Mouse (Mus musculus): ENCODE data around the gene Cab39.

DNA sequence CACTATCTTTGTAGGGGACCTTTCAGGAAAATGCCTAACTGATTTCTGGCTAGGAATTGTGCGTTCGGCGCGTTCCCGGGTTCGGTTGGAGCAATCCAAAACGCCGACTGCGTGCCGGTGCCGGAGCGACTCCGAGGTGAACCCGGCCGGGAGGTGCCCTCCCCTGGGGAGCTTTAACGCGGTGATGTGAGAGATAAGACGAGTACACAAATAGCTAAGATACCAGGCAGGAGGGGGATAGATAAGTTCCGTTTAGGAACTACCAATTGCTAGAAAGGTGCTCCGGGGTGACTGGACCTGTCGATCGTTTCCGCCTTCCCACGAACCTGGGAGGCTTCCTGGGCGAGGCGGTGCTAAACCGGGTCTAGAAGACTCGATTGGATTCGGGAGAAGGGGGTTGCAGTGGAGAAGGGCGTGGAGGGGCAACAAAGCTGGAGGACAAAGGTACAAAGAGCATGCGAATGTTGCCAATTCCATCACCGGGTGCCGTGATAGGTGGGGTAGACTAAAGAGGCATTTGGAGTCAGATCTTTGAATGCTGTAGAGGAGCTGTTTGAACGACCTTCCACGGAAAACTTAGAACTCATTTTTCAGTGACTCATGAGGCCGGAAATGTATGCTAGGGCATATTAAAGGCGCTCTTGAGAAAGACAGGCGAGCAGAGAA lies 998 bp downstream of the Cab39 start:
- TF ChIP-seq POLR2A (IDR thresholded peaks at IDR 0.05; ENCODE audit: control insufficient read depth, extremely low read depth, insufficient read depth, low read length, poor library complexity): no peak
- no peak for TF ChIP-seq CTCF (IDR thresholded peaks at IDR 0.05; ENCODE audit: borderline replicate concordance, control insufficient read depth, extremely low read depth, insufficient read depth, low read length, poor library complexity)
